Mouse (Mus musculus): Measurements from ENCODE around the gene Myt1. TPM values are rescaled to one million over a fixed set of nuclear protein-coding genes. Genes with fewer than 3 reads are reported as not detected.
A peak's percentile ranks its signal among the peaks of the same experiment; 100 is the strongest.
"Not testable (repeated sequence)": the region's sequence is repeated elsewhere in the genome, so short reads cannot be mapped to it uniquely, and the experiment has no call there.

Gene Myt1
- total RNA-seq, 1 experiment: 0.09 TPM

GRCm38 (mm10) chr2:181775786-181776185 is 12.7 kb downstream of the Myt1 start:
- DNase-seq (ENCODE audit: low read depth, low spot score): no peak
- Histone ChIP-seq H3K4me3 (ENCODE audit: insufficient read depth in 1 of 2, low read depth in 1 of 2, low read length in 2 of 2, poor library complexity in 1 of 2, severe bottlenecking in 1 of 2) (no peak overlapping the region), H3K36me3 (ENCODE audit: control insufficient read depth, insufficient read depth, low read length, poor library complexity, severe bottlenecking) (no peaks in the 10 kb centered on the region), H3K9ac (ENCODE audit: insufficient read depth, low read depth, low read length, poor library complexity, severe bottlenecking) (no peak overlapping the region), H3K9me3 (ENCODE audit: control insufficient read depth, insufficient read depth, low read depth, low read length) (no peaks in the 10 kb centered on the region), H3K4me1 (ENCODE audit: control insufficient read depth in 2 of 2, insufficient read depth in 2 of 2, low read length in 2 of 2, poor library complexity in 1 of 2) (peaks cover 0 to 3% of the 10 kb centered on the region in 2 experiments; a peak in 2 of 4 replicates), H3K27ac (ENCODE audit: insufficient read depth, low read depth, low read length, poor library complexity, severe bottlenecking) (no peak overlapping the region)
- in situ Hi-C loops (cut with MboI; ENCODE audit: low sequenced_read_pairs in 2 of 2, unreplicated experiment in 2 of 2): no loop called here
- no peak for TF ChIP-seq HCFC1 (IDR thresholded peaks at IDR 0.05; ENCODE audit: borderline replicate concordance, insufficient read depth, low read length)
- TF ChIP-seq CHD2 (IDR thresholded peaks at IDR 0.05; ENCODE audit: low read depth, low read length): no peak
- no peak for TF ChIP-seq ZC3H11A (IDR thresholded peaks at IDR 0.05; ENCODE audit: borderline replicate concordance, low read depth, low read length)
- no peak for TF ChIP-seq MAFK (IDR thresholded peaks at IDR 0.05; ENCODE audit: insufficient read depth, low read depth, low read length)
- no peak for TF ChIP-seq ZNF384 (IDR thresholded peaks at IDR 0.05; ENCODE audit: low read depth, low read length)

DNA sequence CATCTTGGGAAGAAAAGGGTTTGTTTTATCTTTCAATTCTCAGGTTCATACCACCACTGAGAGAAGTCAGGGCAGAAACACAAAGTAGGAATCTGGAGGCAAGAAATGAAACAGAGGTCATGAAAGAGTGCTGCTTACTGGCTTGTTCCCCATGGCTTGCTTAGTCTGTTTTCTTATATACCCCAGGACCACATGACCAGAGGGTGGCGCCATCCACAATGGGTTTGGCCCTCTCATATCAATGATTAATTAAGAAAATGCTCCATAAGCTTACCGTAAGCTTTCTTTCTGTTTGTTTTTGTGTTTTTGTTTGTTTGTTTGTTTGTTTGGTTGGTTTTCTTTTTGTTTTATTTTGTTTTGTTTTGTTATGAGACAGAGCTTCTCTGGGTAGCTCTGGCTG is 14.6 kb downstream of the Myt1 start:
- Histone ChIP-seq H3K36me3 (ENCODE audit: control insufficient read depth, insufficient read depth, low read length, poor library complexity, severe bottlenecking) (no peaks in the 10 kb centered on the region), H3K9me3 (ENCODE audit: control insufficient read depth, insufficient read depth, low read depth, low read length) (no peaks in the 10 kb centered on the region), H3K27ac (ENCODE audit: insufficient read depth, low read depth, low read length, poor library complexity, severe bottlenecking) (no peak overlapping the region), H3K9ac (ENCODE audit: insufficient read depth, low read depth, low read length, poor library complexity, severe bottlenecking) (no peak overlapping the region), H3K4me3 (ENCODE audit: insufficient read depth in 1 of 2, low read depth in 1 of 2, low read length in 2 of 2, poor library complexity in 1 of 2, severe bottlenecking in 1 of 2) (no peak overlapping the region), H3K4me1 (ENCODE audit: control insufficient read depth in 2 of 2, insufficient read depth in 2 of 2, low read length in 2 of 2, poor library complexity in 1 of 2) (peaks cover 0 to 3% of the 10 kb centered on the region in 2 experiments; a peak in 2 of 4 replicates)
- in situ Hi-C loops (cut with MboI; ENCODE audit: low sequenced_read_pairs in 2 of 2, unreplicated experiment in 2 of 2): no loop called here
- TF ChIP-seq ZNF384 (IDR thresholded peaks at IDR 0.05; ENCODE audit: low read depth, low read length) (no peak), HCFC1 (IDR thresholded peaks at IDR 0.05; ENCODE audit: borderline replicate concordance, insufficient read depth, low read length) (no peak), MAFK (IDR thresholded peaks at IDR 0.05; ENCODE audit: insufficient read depth, low read depth, low read length) (no peak), CHD2 (IDR thresholded peaks at IDR 0.05; ENCODE audit: low read depth, low read length) (no peak), ZC3H11A (IDR thresholded peaks at IDR 0.05; ENCODE audit: borderline replicate concordance, low read depth, low read length) (no peak)
- DNase-seq (ENCODE audit: low read depth, low spot score): peak; percentile 19

DNA sequence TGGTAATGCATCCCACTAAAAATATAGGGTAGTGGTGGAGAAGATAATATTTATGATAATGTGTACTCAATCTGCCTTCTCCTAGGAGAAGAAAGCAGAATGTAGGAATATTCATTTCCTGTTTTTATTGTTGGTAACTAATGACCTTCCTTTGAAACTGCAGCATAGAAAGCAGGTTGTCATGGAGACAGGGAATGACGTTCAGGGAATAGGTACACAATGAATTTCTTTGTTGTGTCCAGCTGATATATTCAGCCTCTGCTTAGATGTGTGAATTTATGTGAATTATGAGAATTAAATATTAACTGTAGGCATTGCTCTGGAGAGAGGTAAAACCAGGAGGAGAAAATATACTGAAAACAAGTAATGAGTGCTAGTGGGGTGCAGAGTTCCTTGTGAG is 18.3 kb downstream of the Myt1 start:
- in situ Hi-C loops (cut with MboI; ENCODE audit: low sequenced_read_pairs in 2 of 2, unreplicated experiment in 2 of 2): no loop called here
- no peak overlapping the region for H3K4me3 ChIP-seq (ENCODE audit: insufficient read depth in 1 of 2, low read depth in 1 of 2, low read length in 2 of 2, poor library complexity in 1 of 2, severe bottlenecking in 1 of 2)
- DNase-seq (ENCODE audit: low read depth, low spot score): no peak
- TF ChIP-seq HCFC1 (IDR thresholded peaks at IDR 0.05; ENCODE audit: borderline replicate concordance, insufficient read depth, low read length) (no peak), MAFK (IDR thresholded peaks at IDR 0.05; ENCODE audit: insufficient read depth, low read depth, low read length) (no peak), ZNF384 (IDR thresholded peaks at IDR 0.05; ENCODE audit: low read depth, low read length) (no peak), CHD2 (IDR thresholded peaks at IDR 0.05; ENCODE audit: low read depth, low read length) (no peak)
- no peak overlapping the region for H3K27ac ChIP-seq (ENCODE audit: insufficient read depth, low read depth, low read length, poor library complexity, severe bottlenecking)
- H3K4me1 ChIP-seq (ENCODE audit: control insufficient read depth in 2 of 2, insufficient read depth in 2 of 2, low read length in 2 of 2, poor library complexity in 1 of 2): no peaks in the 10 kb centered on the region
- no peaks in the 10 kb centered on the region for H3K9me3 ChIP-seq (ENCODE audit: control insufficient read depth, insufficient read depth, low read depth, low read length)
- H3K36me3 ChIP-seq (ENCODE audit: control insufficient read depth, insufficient read depth, low read length, poor library complexity, severe bottlenecking): no peaks in the 10 kb centered on the region
- no peak overlapping the region for H3K9ac ChIP-seq (ENCODE audit: insufficient read depth, low read depth, low read length, poor library complexity, severe bottlenecking)

- Histone ChIP-seq H3K4me3 (ENCODE audit: insufficient read depth in 1 of 2, low read depth in 1 of 2, low read length in 2 of 2, poor library complexity in 1 of 2, severe bottlenecking in 1 of 2) (no peak overlapping the region), H3K4me1 (ENCODE audit: control insufficient read depth in 2 of 2, insufficient read depth in 2 of 2, low read length in 2 of 2, poor library complexity in 1 of 2) (no peaks in the 10 kb centered on the region), H3K27ac (ENCODE audit: insufficient read depth, low read depth, low read length, poor library complexity, severe bottlenecking) (no peak overlapping the region), H3K9me3 (ENCODE audit: control insufficient read depth, insufficient read depth, low read depth, low read length) (no peaks in the 10 kb centered on the region), H3K36me3 (ENCODE audit: control insufficient read depth, insufficient read depth, low read length, poor library complexity, severe bottlenecking) (no peaks in the 10 kb centered on the region), H3K9ac (ENCODE audit: insufficient read depth, low read depth, low read length, poor library complexity, severe bottlenecking) (no peak overlapping the region)
- DNase-seq (ENCODE audit: low read depth, low spot score): no peak
- in situ Hi-C loops (cut with MboI; ENCODE audit: low sequenced_read_pairs in 2 of 2, unreplicated experiment in 2 of 2): no loop called here
- TF ChIP-seq ZNF384 (IDR thresholded peaks at IDR 0.05; ENCODE audit: low read depth, low read length) (no peak), HCFC1 (IDR thresholded peaks at IDR 0.05; ENCODE audit: borderline replicate concordance, insufficient read depth, low read length) (no peak), CHD2 (IDR thresholded peaks at IDR 0.05; ENCODE audit: low read depth, low read length) (no peak), MAFK (IDR thresholded peaks at IDR 0.05; ENCODE audit: insufficient read depth, low read depth, low read length) (no peak), ZC3H11A (IDR thresholded peaks at IDR 0.05; ENCODE audit: borderline replicate concordance, low read depth, low read length) (no peak)
These were observed 24.7 kb downstream of the Myt1 start for GRCm38 (mm10) chr2:181787852-181788251.

GRCm38 (mm10) chr2:181789396-181789795 is 26.3 kb downstream of the Myt1 start:
- TF ChIP-seq ZC3H11A (IDR thresholded peaks at IDR 0.05; ENCODE audit: borderline replicate concordance, low read depth, low read length) (no peak), MAFK (IDR thresholded peaks at IDR 0.05; ENCODE audit: insufficient read depth, low read depth, low read length) (no peak), CHD2 (IDR thresholded peaks at IDR 0.05; ENCODE audit: low read depth, low read length) (no peak), ZNF384 (IDR thresholded peaks at IDR 0.05; ENCODE audit: low read depth, low read length) (no peak), HCFC1 (IDR thresholded peaks at IDR 0.05; ENCODE audit: borderline replicate concordance, insufficient read depth, low read length) (no peak)
- in situ Hi-C loops (cut with MboI; ENCODE audit: low sequenced_read_pairs in 2 of 2, unreplicated experiment in 2 of 2): no loop called here

GRCm38 (mm10) chr2:181793186-181793585 is 30.1 kb downstream of the Myt1 start:
- DNase-seq (ENCODE audit: low read depth, low spot score); H3K4me1 ChIP-seq (ENCODE audit: control insufficient read depth in 2 of 2, insufficient read depth in 2 of 2, low read length in 2 of 2, poor library complexity in 1 of 2); H3K36me3 ChIP-seq (ENCODE audit: control insufficient read depth, insufficient read depth, low read length, poor library complexity, severe bottlenecking); in situ Hi-C loops (cut with MboI; ENCODE audit: low sequenced_read_pairs in 2 of 2, unreplicated experiment in 2 of 2); H3K4me3 ChIP-seq (ENCODE audit: insufficient read depth in 1 of 2, low read depth in 1 of 2, low read length in 2 of 2, poor library complexity in 1 of 2, severe bottlenecking in 1 of 2); H3K9me3 ChIP-seq (ENCODE audit: control insufficient read depth, insufficient read depth, low read depth, low read length); H3K9ac ChIP-seq (ENCODE audit: insufficient read depth, low read depth, low read length, poor library complexity, severe bottlenecking); H3K27ac ChIP-seq (ENCODE audit: insufficient read depth, low read depth, low read length, poor library complexity, severe bottlenecking): not testable (repeated sequence)

More at GRCm38 (mm10) chr2:181789396-181789795, 26.3 kb downstream of the Myt1 start:
- no peak for DNase-seq (ENCODE audit: low read depth, low spot score)
- H3K9me3 ChIP-seq (ENCODE audit: control insufficient read depth, insufficient read depth, low read depth, low read length): no peaks in the 10 kb centered on the region
- H3K36me3 ChIP-seq (ENCODE audit: control insufficient read depth, insufficient read depth, low read length, poor library complexity, severe bottlenecking): no peaks in the 10 kb centered on the region
- H3K4me3 ChIP-seq (ENCODE audit: insufficient read depth in 1 of 2, low read depth in 1 of 2, low read length in 2 of 2, poor library complexity in 1 of 2, severe bottlenecking in 1 of 2): no peak overlapping the region
- no peak overlapping the region for H3K27ac ChIP-seq (ENCODE audit: insufficient read depth, low read depth, low read length, poor library complexity, severe bottlenecking)
- no peak overlapping the region for H3K9ac ChIP-seq (ENCODE audit: insufficient read depth, low read depth, low read length, poor library complexity, severe bottlenecking)
- H3K4me1 ChIP-seq (ENCODE audit: control insufficient read depth in 2 of 2, insufficient read depth in 2 of 2, low read length in 2 of 2, poor library complexity in 1 of 2): no peaks in the 10 kb centered on the region

Measured in ES-E14 (cell line).